Mouse (Mus musculus) midbrain, postnatal 0 days (tissue): ENCODE results near the gene Rpl23a. TPM values are rescaled to one million over a fixed set of nuclear protein-coding genes. Genes with fewer than 3 reads are reported as not detected.
"Not testable (repeated sequence)": the region's sequence is repeated elsewhere in the genome, so short reads cannot be mapped to it uniquely, and the experiment has no call there.

Source experiments
- ATAC-seq: fragments of 200-750 bp; cut with Nextera tagmentation; 2 replicates; pipeline ENCODE4 v1.8.0; 2017; ENCODE audit warnings: moderate number of reproducible peaks, mild to moderate bottlenecking, moderate TSS enrichment, moderate library complexity; ENCODE audit not compliant: low FRiP score
- DNase-seq: peaks from one replicate; pipeline ENCODE4 v3.0.0-alpha.2; 2015; ENCODE audit warnings: low spot score
- H3K27ac ChIP-seq: fragments of 300-500 bp; sonication (generic); 2 replicates; pipeline ENCODE4 v1.5.1; 2014; ENCODE audit warnings: low read depth, mild to moderate bottlenecking, low read length, mixed read lengths
- H3K27me3 ChIP-seq: fragments of 300-500 bp; sonication (generic); 2 replicates; pipeline ENCODE4 v1.6.1; 2014; ENCODE audit warnings: low read length, control low read depth, mixed read lengths; ENCODE audit not compliant: insufficient read depth
- H3K36me3 ChIP-seq: fragments of 300-500 bp; sonication (generic); 2 replicates; pipeline ENCODE4 v1.6.1; 2014; ENCODE audit warnings: low read length, control low read depth, mixed read lengths; ENCODE audit not compliant: insufficient read depth
- H3K4me1 ChIP-seq: fragments of 300-500 bp; sonication (generic); 2 replicates; pipeline ENCODE4 v1.6.1; 2014; ENCODE audit warnings: mild to moderate bottlenecking, control low read depth, antibody characterized with exemption, low read length, mixed read lengths; ENCODE audit not compliant: insufficient read depth
- H3K4me2 ChIP-seq: fragments of 300-500 bp; sonication (generic); 2 replicates; pipeline ENCODE4 v1.6.1; 2014; ENCODE audit warnings: low read depth, mild to moderate bottlenecking, low read length, mixed read lengths; ENCODE audit not compliant: poor library complexity, severe bottlenecking
- H3K4me3 ChIP-seq: fragments of 300-500 bp; sonication (generic); 2 replicates; pipeline ENCODE4 v1.5.1; 2014; ENCODE audit warnings: low read depth, mild to moderate bottlenecking, low read length, moderate library complexity
- H3K9ac ChIP-seq: fragments of 300-500 bp; sonication (generic); replicated peaks from 2 replicates; pipeline ENCODE4 v1.6.1; 2014; ENCODE audit warnings: mild to moderate bottlenecking, low read length, moderate library complexity, mixed read lengths; ENCODE audit not compliant: poor library complexity, severe bottlenecking
- H3K9me3 ChIP-seq: fragments of 300-500 bp; sonication (generic); 2 replicates; pipeline ENCODE4 v1.6.1; 2016; ENCODE audit warnings: low read length, control low read depth
- CTCF ChIP-seq: IDR thresholded peaks from 2 replicates; pipeline ENCODE4 v1.5.1; 2016; ENCODE audit warnings: antibody characterized with exemption, mild to moderate bottlenecking
- WGBS: fragments of 180-500 bp; shearing (Covaris S2); extraction: QIAGEN DNeasy Blood & Tissue Kit; methylation state at CpG from one replicate; pipeline ENCODE4 v1.1.7; 2014; 5-methylcytosine and 5-hydroxymethylcytosine counted together
- polyA plus RNA-seq: library from polyadenylated mRNA; unstranded; fragments of >200 nt; fragmentation: Nextera tagmentation; extraction: Ambion mirVana; gene quantifications from 2 replicates; pipeline ENCODE4 v1.2.1, GENCODE M21; 2015
- total RNA-seq: library from RNA; depleted of rRNA; stranded (reverse); fragments of >200 nt; gene quantifications from 2 replicates; pipeline ENCODE4 v1.2.3, GENCODE M21; 2014

The Rpl23a gene
- total and polyA plus RNA-seq, 2 experiments from 2014 or later: 860 to 863 TPM

DNA sequence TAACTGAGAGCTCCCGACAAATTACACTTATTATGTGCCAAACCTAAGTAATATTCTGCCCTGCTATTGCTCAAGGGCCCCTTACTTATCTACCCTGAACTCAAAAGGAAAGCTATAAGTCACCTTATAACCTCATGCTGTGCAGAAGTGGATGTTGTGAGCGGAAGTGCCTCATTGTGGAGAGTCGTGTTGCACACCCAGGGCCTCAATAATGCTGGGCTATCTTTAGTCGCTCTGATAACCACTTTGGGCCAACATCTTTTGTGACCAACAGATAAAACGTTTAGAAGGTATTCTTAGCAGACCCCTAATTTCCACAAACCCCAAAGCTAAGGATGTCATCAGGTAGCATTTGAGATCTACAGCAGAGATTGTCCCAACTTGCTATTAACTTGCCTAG is 42.7 kb downstream of the Rpl23a start:
- H3K9me3 ChIP-seq: no peaks in the 10 kb centered on the region
- no peak overlapping the region for H3K4me2 ChIP-seq
- no peaks in the 10 kb centered on the region for H3K27me3 ChIP-seq
- ATAC-seq (no peak), DNase-seq (no peak)
- H3K9ac ChIP-seq: no peak overlapping the region
- H3K36me3 ChIP-seq: peaks cover 8% of the 10 kb centered on the region; the same call in 1 of the 2 replicates
- H3K27ac ChIP-seq: no peak overlapping the region
- no peaks in the 10 kb centered on the region for H3K4me1 ChIP-seq
- 85% methylated on average over 5 of the region's 5 CpGs for WGBS
- TF ChIP-seq CTCF: no peak
- H3K4me3 ChIP-seq: no peak overlapping the region

DNA sequence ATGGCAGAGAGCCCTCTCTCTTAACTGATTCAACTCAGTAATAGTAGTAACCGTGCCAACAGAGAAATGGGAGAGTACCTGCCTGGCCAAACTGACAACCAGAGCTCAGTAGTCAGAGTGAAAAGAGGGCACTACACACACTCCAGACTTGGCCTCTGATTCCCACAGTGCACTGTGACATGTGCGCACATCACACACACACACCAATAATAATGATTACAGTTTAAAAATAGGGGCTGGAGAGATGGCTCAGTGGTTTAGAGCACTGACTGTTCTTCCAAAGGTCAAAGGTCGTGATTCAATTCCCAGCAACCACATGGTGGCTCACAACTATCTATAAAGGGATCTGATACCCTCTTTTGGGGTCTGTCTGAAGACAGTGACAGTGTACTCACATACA is 45.4 kb downstream of the Rpl23a start:
- H3K9me3 ChIP-seq: no peaks in the 10 kb centered on the region
- ATAC-seq (no peak), DNase-seq (no peak)
- WGBS: 86% methylated on average over 3 of the region's 3 CpGs
- no peaks in the 10 kb centered on the region for H3K27me3 ChIP-seq
- H3K4me1 ChIP-seq: no peaks in the 10 kb centered on the region
- H3K4me3 ChIP-seq: no peak overlapping the region
- H3K27ac ChIP-seq: no peak overlapping the region
- no peak overlapping the region for H3K4me2 ChIP-seq
- H3K9ac ChIP-seq: no peak overlapping the region
- peaks cover 2% of the 10 kb centered on the region; the same call in 1 of the 2 replicates for H3K36me3 ChIP-seq
- TF ChIP-seq CTCF: no peak

DNA sequence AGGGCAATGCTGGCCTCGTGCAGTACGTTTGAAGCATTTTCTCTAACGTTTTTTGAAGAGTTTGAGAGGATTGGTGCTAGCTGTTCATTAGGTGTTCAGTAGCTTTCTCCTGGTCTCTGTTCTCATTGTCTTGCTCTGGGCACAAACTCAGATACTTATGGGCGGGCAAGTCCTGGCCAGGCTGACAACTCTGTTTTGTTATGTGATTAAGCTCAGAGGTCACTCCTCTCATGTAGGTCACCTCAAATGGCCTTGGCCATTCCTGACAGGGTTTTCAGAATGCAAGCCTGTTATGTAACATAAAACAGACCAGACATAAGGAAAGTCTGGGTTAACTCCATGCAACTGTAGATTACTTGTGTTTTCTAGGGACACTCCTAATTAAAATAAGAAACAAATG is 45.8 kb downstream of the Rpl23a start:
- no peak overlapping the region for H3K4me2 ChIP-seq
- no peaks in the 10 kb centered on the region for H3K36me3 ChIP-seq
- H3K27me3 ChIP-seq: no peaks in the 10 kb centered on the region
- H3K27ac ChIP-seq: no peak overlapping the region
- H3K9ac ChIP-seq: no peak overlapping the region
- TF ChIP-seq CTCF: no peak
- no peaks in the 10 kb centered on the region for H3K9me3 ChIP-seq
- no peaks in the 10 kb centered on the region for H3K4me1 ChIP-seq
- no peak overlapping the region for H3K4me3 ChIP-seq
- 72% methylated on average over 4 of the region's 4 CpGs for WGBS
- ATAC-seq (no peak), DNase-seq (no peak)

DNA sequence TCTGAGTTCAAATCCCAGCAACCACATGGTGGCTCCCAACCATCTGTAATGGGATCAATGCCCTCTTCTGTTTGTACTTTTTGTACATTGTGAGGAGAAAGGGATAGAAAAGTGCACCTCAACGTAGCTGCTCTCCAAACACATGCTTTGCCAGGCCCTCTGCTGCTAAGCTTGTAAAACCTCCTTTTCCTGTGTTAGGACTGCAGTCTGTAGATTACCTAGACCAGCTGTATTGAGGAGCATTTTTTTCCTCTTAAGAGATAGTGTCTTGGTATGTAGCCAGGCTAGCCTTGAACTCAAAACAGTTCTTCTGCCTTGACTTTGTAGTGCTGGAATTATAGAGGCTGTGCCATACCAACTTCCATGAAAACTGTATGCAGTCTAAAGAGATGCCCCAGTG is 47.3 kb downstream of the Rpl23a start:
- 0 out of 2 replicates have a peak, but pooled peaks cover 3% of the 10 kb centered on the region for H3K36me3 ChIP-seq
- H3K9ac ChIP-seq: no peak overlapping the region
- H3K4me2 ChIP-seq: no peak overlapping the region
- no peak overlapping the region for H3K27ac ChIP-seq
- H3K4me1 ChIP-seq: no peaks in the 10 kb centered on the region
- ATAC-seq: no peak
- DNase-seq: no peak
- H3K27me3 ChIP-seq: no peaks in the 10 kb centered on the region
- TF ChIP-seq CTCF: no peak
- 94% methylated on average over 1 of the region's 1 CpGs for WGBS
- H3K9me3 ChIP-seq: no peaks in the 10 kb centered on the region
- no peak overlapping the region for H3K4me3 ChIP-seq

DNA sequence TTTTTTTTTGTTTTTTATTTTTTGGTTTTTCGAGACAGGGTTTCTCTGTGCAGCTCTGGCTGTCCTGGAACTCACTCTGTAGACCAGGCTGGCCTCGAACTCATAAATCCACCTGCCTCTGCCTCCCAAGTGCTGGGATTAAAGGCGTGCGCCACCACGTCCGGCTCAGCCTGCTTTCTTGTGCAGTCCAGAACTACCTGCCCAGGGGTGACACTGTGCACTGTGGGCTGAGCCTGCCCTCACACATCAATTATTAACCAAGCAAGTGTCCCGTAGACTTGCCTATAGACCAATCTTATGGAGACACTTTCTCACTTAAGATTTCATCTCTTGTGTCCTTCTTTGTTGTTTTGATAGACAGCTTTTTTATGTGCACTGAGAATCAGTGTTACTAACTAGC is 48.1 kb downstream of the Rpl23a start:
- WGBS: 94% methylated on average over 7 of the region's 7 CpGs
- H3K27ac ChIP-seq, DNase-seq, H3K27me3 ChIP-seq, H3K4me2 ChIP-seq, H3K36me3 ChIP-seq, H3K9ac ChIP-seq, H3K4me3 ChIP-seq, ATAC-seq, H3K9me3 ChIP-seq, H3K4me1 ChIP-seq: not testable (repeated sequence)

DNA sequence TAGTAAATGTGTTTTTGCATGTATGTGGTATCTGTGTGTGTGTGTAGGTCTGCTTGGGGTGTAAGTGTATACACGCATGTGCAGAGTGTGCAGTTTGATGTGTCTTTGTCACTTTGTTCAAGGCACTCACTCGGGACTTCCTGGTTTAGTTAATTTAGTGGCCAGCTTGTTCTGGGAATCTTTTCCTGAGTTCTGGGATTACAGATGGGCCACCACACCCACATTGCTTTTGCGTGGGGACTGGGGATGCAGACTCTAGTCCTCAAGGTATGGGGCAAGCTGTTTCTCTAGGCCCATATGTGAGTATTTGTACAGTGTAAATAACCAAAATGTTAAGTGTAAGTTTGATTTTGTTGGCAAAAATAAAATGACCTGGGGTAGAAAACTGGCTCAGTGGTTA is 49.0 kb downstream of the Rpl23a start:
- no peak overlapping the region for H3K4me3 ChIP-seq
- no peak for ATAC-seq
- no peak for TF ChIP-seq CTCF
- no peaks in the 10 kb centered on the region for H3K4me1 ChIP-seq
- 0 out of 2 replicates have a peak, but pooled peaks cover 3% of the 10 kb centered on the region for H3K36me3 ChIP-seq
- H3K27ac ChIP-seq: no peak overlapping the region
- H3K9me3 ChIP-seq: no peaks in the 10 kb centered on the region
- H3K9ac ChIP-seq: no peak overlapping the region
- no peak overlapping the region for H3K4me2 ChIP-seq
- 92% methylated on average over 3 of the region's 3 CpGs for WGBS
- no peak for DNase-seq
- H3K27me3 ChIP-seq: no peaks in the 10 kb centered on the region
